Mouse (Mus musculus) cerebellum, adult 9-10 months (tissue): Measurements from ENCODE around the gene Gm15127.
"Not testable (repeated sequence)": the region's sequence is repeated elsewhere in the genome, so short reads cannot be mapped to it uniquely, and the experiment has no call there.

Source experiments
- DNase-seq: peaks from one replicate; pipeline ENCODE4 v3.0.0; 2022

The Gm15127 gene

GRCm38 (mm10) chrX:148663298-148663697 lies at the start of gene Gm15127:
Gm15127 (plus strand) TSS chrX:148663598.
- not testable (repeated sequence) for DNase-seq

GRCm38 (mm10) chrX:148615053-148615452 lies 48.3 kb upstream of the Gm15127 start, which contains the start of gene Gm8334:
Gm8334 (minus strand) TSS chrX:148615153.
- not testable (repeated sequence) for DNase-seq

- DNase-seq: not testable (repeated sequence)
These were observed 12.9 kb downstream of the Gm15127 start for GRCm38 (mm10) chrX:148676290-148676689.
